In genomic region chr2:168879573-168879972, GRCm38 (mm10) we compare ENCODE assay signal across 19 mouse cellular contexts.
A peak's percentile ranks its signal among the peaks of the same experiment; 100 is the strongest.
DNase-seq lines count a peak whose midpoint lies in the region; ATAC-seq and TF ChIP-seq lines count a peak whose summit lies in the region.
"Had no signal": no experiment of that assay in that cellular context is flagged by ENCODE, and none has a peak within 500 bp of the region (broad histone marks: within the 10 kb centered on the region; RNA-seq: fewer than 3 reads in every experiment).

No protein-coding gene starts in this region.

- H3K36me3 ChIP-seq in forebrain, postnatal 0 days (ENCODE audit: insufficient read depth), result no peaks in the 10 kb centered on the region
- H3K36me3 ChIP-seq in forebrain, embryonic 14.5 days (ENCODE audit: control insufficient read depth, insufficient read depth, low read length), result no peaks in the 10 kb centered on the region
- H3K36me3 ChIP-seq: hindbrain, embryonic 15.5 days; liver, embryonic 15.5 days; midbrain, embryonic 13.5 days had no signal

- no peak for DNase-seq in forebrain, postnatal 0 days
- no peak for DNase-seq in forebrain, embryonic 14.5 days (ENCODE audit: low spot score)
- DNase-seq in left cerebral cortex, adult 2 months (ENCODE audit: extremely low spot score in 1 of 2, low spot score in 2 of 2), result no peak
- DNase-seq in left cerebral cortex, postnatal 25 days (ENCODE audit: low spot score in 2 of 2), result no peak
- peak; percentile 11 for DNase-seq in A20 (ENCODE audit: low read depth, low spot score)
- DNase-seq in urinary bladder, adult 2 months (ENCODE audit: low spot score), result no peak
- no peak for DNase-seq in adrenal gland, postnatal 25 days
- DNase-seq: adrenal gland, postnatal 10 days; cerebellum, adult 9-11 months; heart, adult 18-20 months; heart, postnatal 14 days; right cerebral cortex, adult 18-20 months had no signal

- TF ChIP-seq CTCF in forebrain, postnatal 0 days (IDR thresholded peaks at IDR 0.05; ENCODE audit: low read depth), result peak; percentile 26; the same call in 1 of the 2 replicates
- TF ChIP-seq CTCF in left cerebral cortex, adult 2 months (IDR thresholded peaks at IDR 0.05), result peak; percentile 10
- peak; percentile 27; the same call in 1 of the 2 replicates for TF ChIP-seq CTCF in bone marrow, adult 2 months (IDR thresholded peaks at IDR 0.05; ENCODE audit: control insufficient read depth, insufficient read depth, low read length)

- no peak overlapping the region for H3K27ac ChIP-seq in forebrain, postnatal 0 days (ENCODE audit: low read depth, low read length)
- no peak overlapping the region for H3K27ac ChIP-seq in forebrain, embryonic 14.5 days (ENCODE audit: low read depth, low read length)
- H3K27ac ChIP-seq in left cerebral cortex, adult 2 months, result no peak overlapping the region
- no peak overlapping the region for H3K27ac ChIP-seq in bone marrow, adult 2 months (ENCODE audit: control insufficient read depth, insufficient read depth, low read depth, low read length, poor library complexity)
- H3K27ac ChIP-seq: forebrain, embryonic 13.5 days; hindbrain, embryonic 15.5 days; liver, embryonic 15.5 days; macrophage; midbrain, embryonic 13.5 days had no signal

- WGBS in forebrain, postnatal 0 days, result 85% methylated on average over 10 of the region's 10 CpGs
- WGBS in forebrain, embryonic 14.5 days, result 84% methylated on average over 10 of the region's 10 CpGs
- 82% methylated on average over 10 of the region's 10 CpGs for WGBS in bone marrow, adult 2 months

- ATAC-seq in forebrain, postnatal 0 days, result no peak
- ATAC-seq in forebrain, embryonic 14.5 days, result no peak
- ATAC-seq: forebrain, embryonic 13.5 days; midbrain, embryonic 13.5 days had no signal

- H3K27me3 ChIP-seq in forebrain, postnatal 0 days (ENCODE audit: insufficient read depth, low read length), result no peaks in the 10 kb centered on the region
- no peaks in the 10 kb centered on the region for H3K27me3 ChIP-seq in forebrain, embryonic 14.5 days (replicated peaks; ENCODE audit: control insufficient read depth, insufficient read depth, low read length)
- H3K27me3 ChIP-seq: CH12.LX; forebrain, embryonic 13.5 days; hindbrain, embryonic 15.5 days; liver, embryonic 15.5 days; midbrain, embryonic 13.5 days had no signal

- H3K4me3 ChIP-seq in forebrain, postnatal 0 days (ENCODE audit: low read depth, low read length), result no peak overlapping the region
- no peak overlapping the region for H3K4me3 ChIP-seq in forebrain, embryonic 14.5 days (ENCODE audit: low read depth, low read length)
- H3K4me3 ChIP-seq in left cerebral cortex, adult 2 months, result no peak overlapping the region
- H3K4me3 ChIP-seq in bone marrow, adult 2 months (replicated peaks; ENCODE audit: control insufficient read depth, low read depth, low read length), result no peak overlapping the region
- H3K4me3 ChIP-seq: forebrain, embryonic 13.5 days; hindbrain, embryonic 15.5 days; liver, embryonic 15.5 days; midbrain, embryonic 13.5 days had no signal

- H3K4me2 ChIP-seq in forebrain, postnatal 0 days (ENCODE audit: low read depth), result no peak overlapping the region
- no peak overlapping the region for H3K4me2 ChIP-seq in forebrain, embryonic 14.5 days (ENCODE audit: low read length)
- H3K4me2 ChIP-seq: forebrain, embryonic 13.5 days; hindbrain, embryonic 15.5 days; liver, embryonic 15.5 days; midbrain, embryonic 13.5 days had no signal

- TF ChIP-seq POLR2A in bone marrow, adult 2 months (IDR thresholded peaks at IDR 0.05; ENCODE audit: borderline replicate concordance, control insufficient read depth, low read depth, low read length), result no peak

- intact Hi-C loops in left cerebral cortex, adult 2 months (cut with DNase I), result no loop called here
- intact Hi-C loops in left cerebral cortex, postnatal 25 days (cut with DNase I), result no loop called here

- H3K9me3 ChIP-seq in forebrain, postnatal 0 days (ENCODE audit: low read length), result no peaks in the 10 kb centered on the region
- no peaks in the 10 kb centered on the region for H3K9me3 ChIP-seq in forebrain, embryonic 14.5 days (replicated peaks; ENCODE audit: control insufficient read depth, low read length)
- H3K9me3 ChIP-seq: forebrain, embryonic 13.5 days; hindbrain, embryonic 15.5 days; liver, embryonic 15.5 days; midbrain, embryonic 13.5 days had no signal

- H3K4me1 ChIP-seq in forebrain, postnatal 0 days (ENCODE audit: insufficient read depth), result no peaks in the 10 kb centered on the region
- no peaks in the 10 kb centered on the region for H3K4me1 ChIP-seq in forebrain, embryonic 14.5 days (ENCODE audit: control insufficient read depth, insufficient read depth, low read length)
- no peaks in the 10 kb centered on the region; the same call in 1 of the 2 replicates for H3K4me1 ChIP-seq in bone marrow, adult 2 months (ENCODE audit: control insufficient read depth, insufficient read depth, low read length)
- H3K4me1 ChIP-seq: forebrain, embryonic 13.5 days; hindbrain, embryonic 15.5 days; liver, embryonic 15.5 days; midbrain, embryonic 13.5 days had no signal

- no peak overlapping the region for H3K9ac ChIP-seq in forebrain, postnatal 0 days
- H3K9ac ChIP-seq in forebrain, embryonic 14.5 days (ENCODE audit: low read length), result no peak overlapping the region
- H3K9ac ChIP-seq: forebrain, embryonic 13.5 days; hindbrain, embryonic 15.5 days; liver, embryonic 15.5 days; midbrain, embryonic 13.5 days had no signal
